Mouse (Mus musculus) bone marrow macrophage, adult 2 months (primary cell): ENCODE data around the gene Ston2. TPM values are rescaled to one million over a fixed set of nuclear protein-coding genes. Genes with fewer than 3 reads are reported as not detected.
A peak's percentile ranks its signal among the peaks of the same experiment; 100 is the strongest.

Experiments
- H3K27ac ChIP-seq: 2 replicates; pipeline ENCODE4 v1.5.1; 2012; ENCODE audit warnings: low read depth, low read length; ENCODE audit not compliant: insufficient read depth
- H3K4me1 ChIP-seq: 2 replicates; pipeline ENCODE4 v1.6.1; 2012; ENCODE audit warnings: low read length; ENCODE audit not compliant: control insufficient read depth, insufficient read depth
- H3K4me3 ChIP-seq: 2 replicates; pipeline ENCODE4 v1.5.1; 2012; ENCODE audit warnings: mild to moderate bottlenecking, low read length, moderate library complexity; ENCODE audit not compliant: insufficient read depth
- CTCF ChIP-seq: IDR thresholded peaks from 2 replicates; pipeline ENCODE4 v1.5.1; 2012; ENCODE audit warnings: low read depth, mild to moderate bottlenecking, low read length, moderate library complexity
- POLR2A ChIP-seq: IDR thresholded peaks from 2 replicates; pipeline ENCODE4 v1.6.1; 2012; ENCODE audit warnings: mild to moderate bottlenecking, low read depth, low read length, borderline replicate concordance
- polyA plus RNA-seq: library from polyadenylated mRNA; stranded (reverse); fragments of >200 nt; gene quantifications from 2 replicates; pipeline ENCODE4 v1.2.4, GENCODE M21; 2012; ENCODE audit not compliant: missing spikeins, insufficient read depth, insufficient read length

Gene Ston2
- polyA plus RNA-seq, 1 experiment: 4.5 TPM

DNA sequence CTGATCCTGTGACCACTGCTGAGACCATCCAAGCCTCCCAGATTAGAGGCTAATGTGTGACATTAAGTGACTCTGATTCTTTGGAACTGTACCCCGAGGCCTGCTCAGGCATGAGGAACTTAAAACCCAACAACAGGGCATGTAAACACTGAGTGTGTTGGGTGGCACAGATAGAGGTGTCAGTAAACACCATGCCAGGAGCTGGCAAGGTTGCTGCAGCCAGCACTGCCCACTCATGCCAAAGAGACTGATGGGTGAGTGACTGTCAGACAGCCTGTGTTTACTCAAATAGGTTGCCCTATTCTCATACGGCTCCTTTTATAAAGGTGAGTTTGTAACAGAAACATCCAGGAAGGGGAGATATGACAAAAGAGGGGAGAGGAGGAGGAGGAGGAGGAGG, 19.3 kb downstream of the Ston2 start:
- no peak overlapping the region for H3K27ac ChIP-seq
- no peak for TF ChIP-seq CTCF
- TF ChIP-seq POLR2A: no peak
- no peak overlapping the region for H3K4me3 ChIP-seq
- peaks cover 17% of the 10 kb centered on the region for H3K4me1 ChIP-seq

DNA sequence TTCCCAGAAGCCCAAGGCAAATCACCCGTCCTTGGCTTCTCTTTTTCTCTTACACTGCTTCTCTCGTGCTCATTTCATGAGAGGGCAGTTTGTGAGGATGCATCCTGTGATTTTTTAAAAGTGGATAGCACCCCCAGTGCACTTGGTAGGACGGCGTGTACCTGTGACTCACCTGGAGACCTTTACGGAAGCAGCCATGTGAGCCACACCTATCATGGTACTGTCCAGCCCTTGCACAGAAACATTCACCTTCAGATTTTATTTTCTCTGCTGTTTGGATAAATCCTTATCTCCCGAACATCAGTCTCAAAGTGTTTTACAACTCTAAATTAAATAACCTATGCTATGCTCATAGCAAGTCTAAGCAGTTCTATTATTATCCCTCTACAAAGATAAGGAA, 20.0 kb downstream of the Ston2 start:
- Histone ChIP-seq H3K4me3 (no peak overlapping the region), H3K27ac (no peak overlapping the region), H3K4me1 (peaks cover 20% of the 10 kb centered on the region)
- TF ChIP-seq POLR2A (no peak), CTCF (no peak)

DNA sequence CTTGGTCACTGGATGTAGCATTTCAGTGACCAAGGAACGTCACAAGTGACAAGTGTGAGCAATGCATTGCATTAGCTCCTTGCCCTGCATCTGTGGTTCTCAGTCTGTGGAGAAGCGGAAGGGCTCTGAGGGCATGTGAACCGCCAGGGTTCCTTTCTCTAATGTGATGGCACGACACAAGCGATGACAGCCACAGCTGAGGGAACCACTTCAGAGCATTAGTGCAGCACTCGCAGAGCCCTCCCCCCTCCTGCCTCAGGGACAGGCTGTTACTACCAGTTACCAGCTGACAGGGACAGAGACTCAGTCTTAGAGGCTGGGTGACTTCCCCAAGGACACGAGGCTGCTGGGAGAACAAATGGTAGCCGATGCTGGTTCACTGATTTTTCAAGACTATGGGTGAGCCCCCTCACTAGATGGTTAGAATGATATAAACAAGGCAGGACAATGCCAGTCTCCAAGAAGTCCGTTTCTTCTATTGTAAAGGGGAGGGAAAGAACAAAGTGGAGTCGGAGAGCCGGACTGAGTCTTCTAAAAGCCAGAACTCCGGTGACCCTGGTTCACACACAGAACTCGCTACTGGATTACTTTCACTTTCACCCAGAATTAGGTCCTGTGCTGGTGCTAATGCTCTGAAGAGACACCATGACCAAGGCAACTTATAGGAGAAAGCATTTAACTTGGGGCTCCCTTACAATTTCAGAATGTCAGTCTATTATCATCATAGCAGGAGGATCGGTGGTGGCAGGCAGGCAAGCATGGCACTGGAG, 21.7 kb downstream of the Ston2 start:
- peak overlapping the region; percentile 51 for H3K4me3 ChIP-seq
- no peak for TF ChIP-seq CTCF
- TF ChIP-seq POLR2A: no peak
- H3K4me1 ChIP-seq: peaks cover 20% of the 10 kb centered on the region
- H3K27ac ChIP-seq: no peak overlapping the region

DNA sequence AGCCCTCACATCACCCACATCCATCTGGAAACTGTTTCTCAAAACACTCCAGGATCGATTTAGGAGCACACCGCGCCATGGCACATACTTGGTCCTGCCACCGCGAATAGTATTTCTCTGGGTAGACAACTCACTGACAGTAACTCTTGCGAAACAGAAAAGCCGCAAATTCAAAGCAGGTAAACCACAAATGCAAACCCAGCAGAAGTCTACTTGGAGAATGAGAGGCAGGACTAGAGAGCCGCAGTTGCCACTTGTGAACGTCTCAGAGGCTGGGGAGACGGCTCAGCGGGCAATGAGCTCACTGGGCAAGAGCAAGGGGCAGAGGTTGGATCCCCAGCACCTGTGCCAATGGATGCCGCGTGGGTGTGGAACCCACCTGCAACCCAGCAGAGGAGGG, 22.7 kb downstream of the Ston2 start:
- peaks cover 20% of the 10 kb centered on the region for H3K4me1 ChIP-seq
- TF ChIP-seq POLR2A (no peak), CTCF (no peak)
- H3K27ac ChIP-seq: peak overlapping the region; percentile 17
- H3K4me3 ChIP-seq: peak overlapping the region; percentile 35

DNA sequence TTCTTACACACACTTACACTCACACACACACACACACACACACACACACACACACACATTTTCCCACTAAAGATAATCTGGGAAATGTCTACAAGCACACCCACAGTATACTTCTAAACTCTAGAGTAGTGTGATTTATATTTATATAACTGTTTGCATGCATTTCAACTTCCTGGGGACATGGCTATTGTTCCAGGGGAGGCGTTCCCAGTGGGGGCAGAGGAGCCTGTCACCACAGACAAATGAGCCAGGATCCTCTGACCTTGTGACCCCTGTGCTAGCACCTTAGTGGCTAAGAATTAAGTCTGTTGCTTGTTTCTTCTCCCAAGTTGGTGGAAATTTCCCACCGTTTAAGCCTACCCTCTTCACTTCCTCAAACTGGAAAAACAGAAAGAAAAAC, 23.1 kb downstream of the Ston2 start:
- H3K4me1 ChIP-seq: peaks cover 20% of the 10 kb centered on the region
- peak overlapping the region; percentile 17; the same call in 1 of the 2 replicates for H3K27ac ChIP-seq
- no peak for TF ChIP-seq CTCF
- no peak for TF ChIP-seq POLR2A
- H3K4me3 ChIP-seq: peak overlapping the region; percentile 35

DNA sequence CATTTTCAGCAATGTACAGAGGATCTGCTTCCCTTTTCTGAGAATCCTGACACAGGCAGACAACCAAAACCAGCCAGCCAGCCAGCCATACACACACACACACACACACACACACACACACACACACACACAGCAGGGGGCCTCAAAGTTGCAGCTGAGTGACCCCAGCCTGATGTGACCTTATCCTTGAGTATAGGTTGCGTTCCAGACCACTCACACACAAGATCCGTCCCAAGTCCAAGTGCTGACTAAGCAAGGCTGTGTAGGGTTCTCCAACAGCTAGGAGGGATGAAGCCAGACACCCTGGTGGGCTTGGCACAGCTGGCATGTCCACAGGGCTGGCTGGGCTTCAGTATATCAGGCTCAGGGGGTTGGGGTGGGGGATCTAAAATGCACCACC, 23.7 kb downstream of the Ston2 start:
- no peak overlapping the region for H3K4me3 ChIP-seq

DNA sequence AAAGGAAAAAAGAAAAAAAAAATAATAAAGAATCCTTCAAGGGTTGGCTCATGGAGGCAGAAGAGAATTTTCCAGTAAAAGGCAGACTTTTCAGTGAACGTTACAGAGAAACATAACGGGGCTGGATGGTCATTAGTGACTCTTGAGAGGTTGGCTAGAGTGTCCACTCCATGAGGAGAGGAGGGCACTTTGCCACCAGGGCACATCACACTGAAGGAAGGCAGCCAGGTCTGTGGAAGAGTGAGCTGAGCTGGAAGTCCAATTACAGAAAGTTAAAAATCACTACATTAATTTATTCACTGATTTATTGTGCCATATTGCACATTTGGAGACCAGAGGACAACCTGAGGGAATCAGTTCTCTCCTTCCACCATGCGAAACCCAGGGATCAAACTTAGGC, 28.4 kb downstream of the Ston2 start:
- Histone ChIP-seq H3K4me1 (peaks cover 19% of the 10 kb centered on the region), H3K4me3 (no peak overlapping the region), H3K27ac (no peak overlapping the region)
- TF ChIP-seq POLR2A (no peak), CTCF (no peak)

More for the DNA sequence above, 23.7 kb downstream of the Ston2 start:
- peaks cover 20% of the 10 kb centered on the region for H3K4me1 ChIP-seq
- H3K27ac ChIP-seq: no peak overlapping the region
- TF ChIP-seq POLR2A (no peak), CTCF (no peak)

DNA sequence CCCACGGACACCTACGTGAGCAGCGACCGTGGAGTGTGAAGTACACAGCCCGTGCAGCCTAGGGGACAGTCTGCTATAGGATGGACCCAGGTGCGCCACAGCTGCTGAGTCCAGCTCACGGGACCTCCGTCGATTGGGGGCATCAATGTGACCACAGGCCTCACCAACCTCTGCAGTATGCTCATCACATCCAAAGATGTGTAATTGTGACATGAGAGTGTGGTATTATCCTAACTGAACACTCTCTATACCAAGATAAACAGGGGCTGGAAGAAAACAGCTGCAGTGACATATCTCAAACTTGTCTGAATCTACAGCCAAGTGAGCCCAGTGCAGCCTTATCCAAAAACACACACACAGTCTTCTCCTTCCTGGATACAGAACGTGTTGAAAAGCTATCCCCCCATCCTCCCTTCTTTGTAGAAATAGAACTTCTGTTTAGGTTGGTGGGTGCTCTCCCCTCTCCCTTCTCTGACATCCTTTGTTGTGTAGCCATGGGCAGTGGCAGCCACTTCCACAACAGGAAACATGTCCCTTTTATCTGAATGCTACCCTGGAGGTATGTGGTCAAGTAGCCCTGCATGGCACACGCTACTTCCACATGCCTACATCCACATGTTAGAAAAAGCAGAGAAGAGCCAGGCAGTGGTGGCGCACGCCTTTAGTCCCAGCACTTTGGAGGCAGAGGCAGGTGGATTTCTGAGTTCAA, 30.2 kb downstream of the Ston2 start:
- TF ChIP-seq POLR2A (no peak), CTCF (no peak)
- Histone ChIP-seq H3K4me1 (peaks cover 9% of the 10 kb centered on the region), H3K4me3 (no peak overlapping the region), H3K27ac (no peak overlapping the region)

DNA sequence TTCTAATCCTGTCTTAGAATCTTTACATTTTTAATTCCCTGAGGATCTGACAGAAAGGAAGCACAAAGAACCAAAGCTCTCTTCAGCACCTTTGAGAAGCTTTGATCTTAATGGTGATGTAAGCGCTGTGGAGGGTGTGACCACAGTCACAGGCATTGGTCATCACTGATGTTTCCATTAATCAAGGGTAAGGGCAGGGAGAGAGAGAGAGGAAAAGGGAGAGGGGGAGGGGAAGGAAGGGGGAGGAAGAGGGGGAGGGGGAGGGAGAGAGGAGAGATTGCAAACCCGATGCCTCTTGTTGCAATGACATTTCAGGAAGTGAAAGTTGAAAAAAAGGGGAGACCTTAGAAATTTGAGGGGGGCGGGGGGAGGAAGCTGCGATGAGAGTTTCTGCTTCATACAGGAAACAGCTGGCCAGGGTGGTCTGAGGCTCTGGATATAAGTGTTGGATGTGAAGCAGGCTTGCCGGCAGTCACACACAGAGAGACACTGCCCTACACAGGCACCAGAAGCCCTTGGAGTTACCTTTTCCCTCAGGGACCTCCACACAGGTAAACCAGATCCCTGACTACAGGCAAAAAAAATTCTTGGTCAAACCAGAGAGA, 31.5 kb downstream of the Ston2 start:
- no peak for TF ChIP-seq CTCF
- TF ChIP-seq POLR2A: no peak

DNA sequence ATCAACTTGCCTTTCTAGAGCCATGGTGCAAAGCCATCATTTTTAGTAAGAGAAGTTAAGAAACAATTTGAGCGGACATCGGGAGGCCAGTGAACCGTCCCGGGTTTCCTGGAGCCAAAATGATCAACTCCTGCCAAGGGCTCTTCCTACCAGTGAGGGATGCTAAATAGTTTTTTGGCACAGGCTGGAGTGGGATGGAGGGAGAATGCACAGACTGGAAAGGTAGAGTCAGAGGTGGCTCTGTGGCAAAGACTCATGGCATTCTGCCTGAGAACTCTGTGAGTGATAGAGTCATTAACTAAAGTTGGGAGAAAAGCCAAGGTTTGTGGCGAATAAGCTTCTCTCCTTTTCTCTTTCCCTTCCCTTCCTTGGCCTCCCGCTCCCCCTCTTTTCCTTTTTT, 33.6 kb downstream of the Ston2 start:
- Histone ChIP-seq H3K27ac (no peak overlapping the region), H3K4me3 (no peak overlapping the region), H3K4me1 (peaks cover 11% of the 10 kb centered on the region)
- TF ChIP-seq POLR2A: no peak
- TF ChIP-seq CTCF: no peak

More for the DNA sequence above, 31.5 kb downstream of the Ston2 start:
- H3K4me3 ChIP-seq: no peak overlapping the region
- H3K27ac ChIP-seq: no peak overlapping the region
- peaks cover 9% of the 10 kb centered on the region for H3K4me1 ChIP-seq
